Mouse (Mus musculus): ENCODE results near the gene Tspan14.

- no peak for TF ChIP-seq POLR2A (IDR thresholded peaks at IDR 0.05; ENCODE audit: insufficient read depth, low read length)
- no peak for TF ChIP-seq CTCF (IDR thresholded peaks at IDR 0.05; ENCODE audit: low read depth, low read length)
These were observed 22.2 kb upstream of the Tspan14 start for GRCm38 (mm10) chr14:40988780-40989179.

All from ES-Bruce4 (cell line).